In genomic region chr10:5227395-5228076, GRCm38 (mm10) we compare ENCODE assay signal across 8 mouse cellular contexts.
DNase-seq lines count a peak whose midpoint lies in the region; ATAC-seq and TF ChIP-seq lines count a peak whose summit lies in the region.

No protein-coding gene starts in this region.

- H3K9ac ChIP-seq in forebrain, postnatal 0 days = no peak overlapping the region
- H3K9ac ChIP-seq in hindbrain, embryonic 16.5 days (ENCODE audit: low read depth, low read length) = no peak overlapping the region

- no peak overlapping the region for H3K4me3 ChIP-seq in olfactory bulb, adult 2 months (ENCODE audit: insufficient read depth, low read depth, low read length)
- no peak overlapping the region for H3K4me3 ChIP-seq in forebrain, postnatal 0 days (ENCODE audit: low read depth, low read length)
- H3K4me3 ChIP-seq in hindbrain, embryonic 16.5 days (ENCODE audit: low read length) = no peak overlapping the region

- H3K27ac ChIP-seq in olfactory bulb, adult 2 months (ENCODE audit: insufficient read depth, low read depth, low read length) = no peak overlapping the region
- H3K27ac ChIP-seq in forebrain, postnatal 0 days (ENCODE audit: low read depth, low read length) = no peak overlapping the region
- no peak overlapping the region for H3K27ac ChIP-seq in hindbrain, embryonic 16.5 days (ENCODE audit: low read depth, low read length)

- WGBS in olfactory bulb, adult 2 months = 80% methylated on average over 20 of the region's 20 CpGs
- WGBS in forebrain, postnatal 0 days = 83% methylated on average over 20 of the region's 20 CpGs
- WGBS in hindbrain, embryonic 16.5 days = 80% methylated on average over 20 of the region's 20 CpGs

- no peaks in the 10 kb centered on the region; the same call in 1 of the 2 replicates for H3K4me1 ChIP-seq in olfactory bulb, adult 2 months (ENCODE audit: control insufficient read depth, insufficient read depth, low read length)
- no peaks in the 10 kb centered on the region for H3K4me1 ChIP-seq in forebrain, postnatal 0 days (ENCODE audit: insufficient read depth)
- no peaks in the 10 kb centered on the region for H3K4me1 ChIP-seq in hindbrain, embryonic 16.5 days (ENCODE audit: control insufficient read depth, insufficient read depth, low read depth, low read length)

- no peak for TF ChIP-seq POLR2A in olfactory bulb, adult 2 months (IDR thresholded peaks at IDR 0.05; ENCODE audit: insufficient read depth, low read depth, low read length)

- no peaks in the 10 kb centered on the region for H3K27me3 ChIP-seq in forebrain, postnatal 0 days (ENCODE audit: insufficient read depth, low read length)
- no peaks in the 10 kb centered on the region for H3K27me3 ChIP-seq in hindbrain, embryonic 16.5 days (replicated peaks; ENCODE audit: control insufficient read depth, insufficient read depth, low read length)

- no peak for DNase-seq in cerebellum, postnatal 4 days (ENCODE audit: low spot score in 2 of 2)
- DNase-seq in right cerebral cortex, adult 18-20 months = peak; percentile 56
- no peak for DNase-seq in right cerebral cortex, postnatal 25 days
- DNase-seq in gastrocnemius, postnatal 10 days = peak; percentile 58
- no peak for DNase-seq in forebrain, postnatal 0 days

- ATAC-seq in cerebellum, adult (ENCODE audit: insufficient number of reproducible peaks, low FRiP score, low TSS enrichment) = peak; percentile 52; the same call in 1 of the 2 replicates
- ATAC-seq in forebrain, postnatal 0 days = no peak
- no peak for ATAC-seq in hindbrain, embryonic 16.5 days

- no peak overlapping the region for H3K4me2 ChIP-seq in forebrain, postnatal 0 days (ENCODE audit: low read depth)
- no peak overlapping the region for H3K4me2 ChIP-seq in hindbrain, embryonic 16.5 days (ENCODE audit: low read length)

- H3K9me3 ChIP-seq in forebrain, postnatal 0 days (ENCODE audit: low read length) = no peaks in the 10 kb centered on the region
- H3K9me3 ChIP-seq in hindbrain, embryonic 16.5 days (ENCODE audit: control insufficient read depth, low read length) = no peaks in the 10 kb centered on the region

- H3K36me3 ChIP-seq in forebrain, postnatal 0 days (ENCODE audit: insufficient read depth) = peaks cover 3% of the 10 kb centered on the region; the same call in 1 of the 2 replicates
- H3K36me3 ChIP-seq in hindbrain, embryonic 16.5 days (ENCODE audit: control insufficient read depth, insufficient read depth, low read length) = peaks cover 6% of the 10 kb centered on the region

- TF ChIP-seq CTCF in olfactory bulb, adult 2 months (IDR thresholded peaks at IDR 0.05; ENCODE audit: insufficient read depth, low read depth, low read length) = peak; percentile 33; the same call in 1 of the 2 replicates
- TF ChIP-seq CTCF in forebrain, postnatal 0 days (IDR thresholded peaks at IDR 0.05; ENCODE audit: low read depth) = no peak

Comparison
In these comparisons a context has a peak if more than half of its experiments do, and no peak if none do; other contexts are left out.
1. DNase-seq: peak in right cerebral cortex, adult 18-20 months (single experiment) and gastrocnemius, postnatal 10 days (single experiment); none in cerebellum, postnatal 4 days (0 of 2), right cerebral cortex, postnatal 25 days (single experiment) and forebrain, postnatal 0 days (single experiment).